Comparison of ENCODE assay signal across 8 mouse cellular contexts in genomic region chr11:4747285-4747684, GRCm38 (mm10). TPM values are rescaled to one million over a fixed set of nuclear protein-coding genes. Genes with fewer than 3 reads are reported as not detected.
DNase-seq lines count a peak whose midpoint lies in the region; ATAC-seq and TF ChIP-seq lines count a peak whose summit lies in the region.
"Had no signal": no experiment of that assay in that cellular context is flagged by ENCODE, and none has a peak within 500 bp of the region (broad histone marks: within the 10 kb centered on the region; RNA-seq: fewer than 3 reads in every experiment).

No protein-coding gene starts in this region.

- no peak overlapping the region for H3K9ac ChIP-seq in lung, postnatal 0 days (replicated peaks; ENCODE audit: low read depth)
- peak overlapping the region; percentile 54 for H3K9ac ChIP-seq in forebrain, embryonic 15.5 days (replicated peaks)
- H3K9ac ChIP-seq in liver, embryonic 14.5 days (replicated peaks) = no peak overlapping the region

- no peaks in the 10 kb centered on the region for H3K36me3 ChIP-seq in lung, postnatal 0 days (ENCODE audit: insufficient read depth, low read length)
- H3K36me3 ChIP-seq in forebrain, embryonic 15.5 days = no peaks in the 10 kb centered on the region
- no peaks in the 10 kb centered on the region for H3K36me3 ChIP-seq in liver, embryonic 14.5 days (replicated peaks; ENCODE audit: control insufficient read depth, insufficient read depth, low read depth)

- no peaks in the 10 kb centered on the region for H3K9me3 ChIP-seq in lung, postnatal 0 days (ENCODE audit: low read length)
- no peaks in the 10 kb centered on the region for H3K9me3 ChIP-seq in forebrain, embryonic 15.5 days
- no peaks in the 10 kb centered on the region for H3K9me3 ChIP-seq in liver, embryonic 14.5 days (ENCODE audit: control insufficient read depth, low read length)

- H3K4me3 ChIP-seq in lung, postnatal 0 days (ENCODE audit: low read depth, low read length) = peak overlapping the region; percentile 38
- H3K4me3 ChIP-seq in forebrain, embryonic 15.5 days = peak overlapping the region; percentile 53
- H3K4me3 ChIP-seq in liver, embryonic 14.5 days (ENCODE audit: insufficient read depth in 1 of 2, low read depth in 2 of 2, low read length in 2 of 2) = peak overlapping the region in 1 of 2 experiments; percentile 34; a peak in 2 of 4 replicates

- ATAC-seq in lung, postnatal 0 days = no peak
- no peak for ATAC-seq in forebrain, embryonic 15.5 days (replicated peaks)
- ATAC-seq in liver, embryonic 14.5 days (ENCODE audit: insufficient read depth) = no peak
- no peak for ATAC-seq in inflammation-experienced regulatory T-cells, adult 6 months

- no peak for TF ChIP-seq CTCF in lung, postnatal 0 days (IDR thresholded peaks at IDR 0.05)
- TF ChIP-seq CTCF in liver, embryonic 14.5 days (IDR thresholded peaks at IDR 0.05; ENCODE audit: low read depth) = no peak

- H3K4me2 ChIP-seq in lung, postnatal 0 days (replicated peaks; ENCODE audit: low read depth, low read length) = peak overlapping the region; percentile 71
- H3K4me2 ChIP-seq in forebrain, embryonic 15.5 days (replicated peaks) = peak overlapping the region; percentile 97
- peak overlapping the region; percentile 49 for H3K4me2 ChIP-seq in liver, embryonic 14.5 days (ENCODE audit: low read depth)

- peaks cover 61% of the 10 kb centered on the region for H3K27me3 ChIP-seq in lung, postnatal 0 days (replicated peaks; ENCODE audit: insufficient read depth, low read length)
- peaks cover 62% of the 10 kb centered on the region for H3K27me3 ChIP-seq in forebrain, embryonic 15.5 days
- peaks cover 70% of the 10 kb centered on the region for H3K27me3 ChIP-seq in liver, embryonic 14.5 days (ENCODE audit: control insufficient read depth, insufficient read depth, low read length)

- no peak overlapping the region for H3K27ac ChIP-seq in lung, postnatal 0 days (ENCODE audit: low read length)
- H3K27ac ChIP-seq in forebrain, embryonic 15.5 days (replicated peaks) = no peak overlapping the region
- no peak overlapping the region for H3K27ac ChIP-seq in liver, embryonic 14.5 days

- DNase-seq in lung, postnatal 0 days (ENCODE audit: low spot score) = no peak
- DNase-seq in lung, postnatal 14 days = no peak
- DNase-seq in liver, embryonic 14.5 days (ENCODE audit: low read depth in 3 of 3, low spot score in 3 of 3) = no peak
- no peak for DNase-seq in ovary, postnatal 10 days (ENCODE audit: low spot score)
- no peak for DNase-seq in frontal cortex, adult 2 months (ENCODE audit: extremely low spot score in 1 of 2, low spot score in 1 of 2)

- no peaks in the 10 kb centered on the region for H3K4me1 ChIP-seq in lung, postnatal 0 days (ENCODE audit: insufficient read depth, low read depth, low read length)
- H3K4me1 ChIP-seq in forebrain, embryonic 15.5 days = peaks cover 27% of the 10 kb centered on the region
- H3K4me1 ChIP-seq in liver, embryonic 14.5 days (replicated peaks; ENCODE audit: control insufficient read depth in 2 of 2, insufficient read depth in 2 of 2, low read length in 1 of 2) = no peaks in the 10 kb centered on the region

- WGBS in lung, postnatal 0 days = 2% methylated on average over 11 of the region's 12 CpGs
- under 1% methylated on average over 12 of the region's 12 CpGs for whole genome bisulfite sequencing in forebrain, embryonic 15.5 days
- whole genome bisulfite sequencing in liver, embryonic 14.5 days (ENCODE audit: insufficient replicate concordance) = 5% methylated on average over 12 of the region's 12 CpGs

- TF ChIP-seq EP300 in lung, postnatal 0 days (IDR thresholded peaks at IDR 0.05) = no peak
- no peak for TF ChIP-seq EP300 in liver, embryonic 14.5 days (IDR thresholded peaks at IDR 0.05; ENCODE audit: low read depth)

RNA-seq across cellular contexts. Expression of gene Cabp7, which starts 0.7 kb away (rescaled TPM):
- 0.14 and 0.15 TPM in 2 replicates for polyA plus RNA-seq in lung, postnatal 0 days (2015; fragmentation: Nextera tagmentation; extraction: Ambion mirVana)
- 1.3 and 1.8 TPM in 2 replicates for polyA plus RNA-seq in forebrain, embryonic 15.5 days (2015; fragmentation: Nextera tagmentation; extraction: Ambion mirVana)
- 0.02 TPM in 2 replicates for polyA plus RNA-seq in liver, embryonic 14.5 days (2012; rRNA removed)
- polyA plus RNA-seq in liver, embryonic 14.5 days (2014; fragmentation: Nextera tagmentation; extraction: Ambion mirVana) = 0.04 and 0.09 TPM in 2 replicates
- polyA plus RNA-seq in inflammation-experienced regulatory T-cells, adult 6 months (2017; shearing (Covaris generic)) = under 1 TPM in 2 of 3 experiments, not detected in 1; 0.34 to 0.37 TPM
- polyA plus RNA-seq in frontal cortex, adult 2 months (2012; rRNA removed) = 14.8 and 15.7 TPM in 2 replicates
- polyA plus RNA-seq: large intestine, adult 2 months had no signal

RNA-seq across cellular contexts. Expression of gene Zmat5, which starts 42.8 kb away (rescaled TPM):
- polyA plus RNA-seq in lung, postnatal 0 days (2015; fragmentation: Nextera tagmentation; extraction: Ambion mirVana) = 63.7 and 67.2 TPM in 2 replicates
- polyA plus RNA-seq in forebrain, embryonic 15.5 days (2015; fragmentation: Nextera tagmentation; extraction: Ambion mirVana) = 72.3 and 78.4 TPM in 2 replicates
- 15.5 and 15.9 TPM in 2 replicates for polyA plus RNA-seq in liver, embryonic 14.5 days (2012; rRNA removed)
- polyA plus RNA-seq in liver, embryonic 14.5 days (2014; fragmentation: Nextera tagmentation; extraction: Ambion mirVana) = 25.7 and 26.3 TPM in 2 replicates
- polyA plus RNA-seq in inflammation-experienced regulatory T-cells, adult 6 months (2017; shearing (Covaris generic)) = 100 to 1,000 TPM; 125 to 146 (median 127) TPM
- 48.6 and 49.5 TPM in 2 replicates for polyA plus RNA-seq in frontal cortex, adult 2 months (2012; rRNA removed)

RNA-seq across cellular contexts. Expression of gene Uqcr10, which starts 43.1 kb away (rescaled TPM):
- 723 and 783 TPM in 2 replicates for polyA plus RNA-seq in lung, postnatal 0 days (2015; fragmentation: Nextera tagmentation; extraction: Ambion mirVana)
- 538 and 557 TPM in 2 replicates for polyA plus RNA-seq in forebrain, embryonic 15.5 days (2015; fragmentation: Nextera tagmentation; extraction: Ambion mirVana)
- polyA plus RNA-seq in liver, embryonic 14.5 days (2012; rRNA removed) = 481 and 569 TPM in 2 replicates
- polyA plus RNA-seq in liver, embryonic 14.5 days (2014; fragmentation: Nextera tagmentation; extraction: Ambion mirVana) = 728 and 747 TPM in 2 replicates
- polyA plus RNA-seq in inflammation-experienced regulatory T-cells, adult 6 months (2017; shearing (Covaris generic)) = 100 to 1,000 TPM; 424 to 529 (median 465) TPM
- 977 and 1,045 TPM in 2 replicates for polyA plus RNA-seq in frontal cortex, adult 2 months (2012; rRNA removed)
